Comparison of ENCODE assay signal across 23 mouse cellular contexts in genomic region chr2:153523656-153524055, GRCm38 (mm10). TPM values are rescaled to one million over a fixed set of nuclear protein-coding genes. Genes with fewer than 3 reads are reported as not detected.
DNase-seq lines count a peak whose midpoint lies in the region; ATAC-seq and TF ChIP-seq lines count a peak whose summit lies in the region.
"Had no signal": no experiment of that assay in that cellular context is flagged by ENCODE, and none has a peak within 500 bp of the region (broad histone marks: within the 10 kb centered on the region; RNA-seq: fewer than 3 reads in every experiment).

No protein-coding gene starts in this region.

- H3K4me3 ChIP-seq in heart, embryonic 10.5 days, result no peak overlapping the region
- no peak overlapping the region for H3K4me3 ChIP-seq in hindbrain, embryonic 13.5 days
- H3K4me3 ChIP-seq in hindbrain, postnatal 0 days (ENCODE audit: low read length), result no peak overlapping the region
- H3K4me3 ChIP-seq: embryonic facial prominence, embryonic 12.5 days; kidney, embryonic 15.5 days had no signal

- no peaks in the 10 kb centered on the region; the same call in 1 of the 2 replicates for H3K9me3 ChIP-seq in heart, embryonic 10.5 days
- H3K9me3 ChIP-seq in hindbrain, embryonic 13.5 days, result no peaks in the 10 kb centered on the region
- no peaks in the 10 kb centered on the region for H3K9me3 ChIP-seq in hindbrain, postnatal 0 days (ENCODE audit: low read length)
- H3K9me3 ChIP-seq: embryonic facial prominence, embryonic 12.5 days; kidney, embryonic 15.5 days had no signal

- H3K9ac ChIP-seq in hindbrain, embryonic 13.5 days, result no peak overlapping the region
- no peak overlapping the region for H3K9ac ChIP-seq in hindbrain, postnatal 0 days (replicated peaks; ENCODE audit: low read length)
- H3K9ac ChIP-seq: embryonic facial prominence, embryonic 12.5 days; kidney, embryonic 15.5 days had no signal

- no peak for DNase-seq in heart, embryonic 10.5 days (ENCODE audit: low spot score)
- no peak for DNase-seq in heart, postnatal 25 days (ENCODE audit: low spot score)
- DNase-seq in hindbrain, postnatal 0 days (ENCODE audit: low spot score), result no peak
- DNase-seq in ZHBTc4 (ENCODE audit: low read depth, low spot score), result peak; percentile 26
- DNase-seq in thymus, postnatal 10 days (ENCODE audit: low spot score in 2 of 2), result peak; percentile 62 to 66
- no peak for DNase-seq in ovary, postnatal 10 days (ENCODE audit: low spot score)
- no peak for DNase-seq in right cerebral cortex, adult 2 months (ENCODE audit: low spot score in 2 of 2)
- DNase-seq: adrenal gland, adult 8-10 months; cerebellum, adult 2 months; gastrocnemius, postnatal 10 days had no signal

- no peak overlapping the region for H3K4me2 ChIP-seq in hindbrain, embryonic 13.5 days
- no peak overlapping the region for H3K4me2 ChIP-seq in hindbrain, postnatal 0 days (ENCODE audit: low read depth, low read length)
- H3K4me2 ChIP-seq: embryonic facial prominence, embryonic 12.5 days; kidney, embryonic 15.5 days had no signal

- no peak for TF ChIP-seq CTCF in hindbrain, postnatal 0 days (IDR thresholded peaks at IDR 0.05; ENCODE audit: low read depth)

- no peaks in the 10 kb centered on the region for H3K36me3 ChIP-seq in heart, embryonic 10.5 days
- H3K36me3 ChIP-seq in hindbrain, embryonic 13.5 days, result no peaks in the 10 kb centered on the region
- no peaks in the 10 kb centered on the region for H3K36me3 ChIP-seq in hindbrain, postnatal 0 days (ENCODE audit: insufficient read depth, low read length)
- H3K36me3 ChIP-seq: embryonic facial prominence, embryonic 12.5 days; kidney, embryonic 15.5 days had no signal

- intact Hi-C loops in heart, postnatal 25 days (cut with DNase I), result no loop called here

- peak overlapping the region; percentile 77 for H3K27ac ChIP-seq in heart, embryonic 10.5 days
- peak overlapping the region; percentile 30 for H3K27ac ChIP-seq in hindbrain, embryonic 13.5 days
- no peak overlapping the region for H3K27ac ChIP-seq in hindbrain, postnatal 0 days
- H3K27ac ChIP-seq: embryonic facial prominence, embryonic 12.5 days; kidney, embryonic 15.5 days had no signal

- 83% methylated on average over 12 of the region's 12 CpGs for WGBS in heart, embryonic 10.5 days
- 88% methylated on average over 12 of the region's 12 CpGs for WGBS in hindbrain, embryonic 13.5 days
- WGBS in hindbrain, postnatal 0 days, result 79% methylated on average over 12 of the region's 12 CpGs

- peaks cover 94% of the 10 kb centered on the region for H3K4me1 ChIP-seq in heart, embryonic 10.5 days
- peaks cover 72% of the 10 kb centered on the region for H3K4me1 ChIP-seq in hindbrain, embryonic 13.5 days (replicated peaks)
- peaks cover 15% of the 10 kb centered on the region; the same call in 1 of the 2 replicates for H3K4me1 ChIP-seq in hindbrain, postnatal 0 days (ENCODE audit: insufficient read depth, low read length)

- peaks cover 10% of the 10 kb centered on the region for H3K27me3 ChIP-seq in heart, embryonic 10.5 days (ENCODE audit: insufficient read depth, poor library complexity, severe bottlenecking)
- H3K27me3 ChIP-seq in hindbrain, embryonic 13.5 days, result 0 out of 2 replicates have a peak, but pooled peaks cover 3% of the 10 kb centered on the region
- H3K27me3 ChIP-seq in hindbrain, postnatal 0 days (ENCODE audit: insufficient read depth, low read length), result no peaks in the 10 kb centered on the region
- H3K27me3 ChIP-seq: CH12.LX had no signal

- ATAC-seq in hindbrain, embryonic 13.5 days (ENCODE audit: low FRiP score), result no peak
- no peak for ATAC-seq in hindbrain, postnatal 0 days
- ATAC-seq: midbrain, embryonic 16.5 days had no signal

RNA-seq across cellular contexts. Expression of gene Nol4l, which starts 6.1 kb away (rescaled TPM):
- polyA plus RNA-seq in heart, embryonic 10.5 days (2016; fragmentation: Nextera tagmentation; extraction: Ambion mirVana), result 20.8 and 21.4 TPM in 2 replicates
- 1 to 10 TPM; 4.4 TPM for total RNA-seq in heart, postnatal 25 days (2021)
- polyA plus RNA-seq in hindbrain, embryonic 13.5 days (2015; fragmentation: Nextera tagmentation; extraction: Ambion mirVana), result 42.4 and 43.8 TPM in 2 replicates
- 68.3 and 80.8 TPM in 2 replicates for total RNA-seq in hindbrain, postnatal 0 days (2014; rRNA removed)
- 23.7 and 24.2 TPM in 2 replicates for polyA plus RNA-seq in hindbrain, postnatal 0 days (2015; fragmentation: Nextera tagmentation; extraction: Ambion mirVana)

RNA-seq across cellular contexts. Expression of gene 4930404H24Rik, which starts 31.1 kb away (rescaled TPM):
- not detected in 2 replicates for polyA plus RNA-seq in heart, embryonic 10.5 days (2016; fragmentation: Nextera tagmentation; extraction: Ambion mirVana)
- total RNA-seq in heart, postnatal 25 days (2021), result not detected
- not detected in 2 replicates for polyA plus RNA-seq in hindbrain, embryonic 13.5 days (2015; fragmentation: Nextera tagmentation; extraction: Ambion mirVana)
- total RNA-seq in hindbrain, postnatal 0 days (2014; rRNA removed), result not detected in 2 replicates
- polyA plus RNA-seq in hindbrain, postnatal 0 days (2015; fragmentation: Nextera tagmentation; extraction: Ambion mirVana), result not detected in 2 replicates
- total RNA-seq: adrenal gland, adult 8-10 months; CH12.LX; common myeloid progenitor, adult 5-6 weeks; gastrocnemius, postnatal 10 days; heart, adult 8-10 months; layer of hippocampus, postnatal 25 days had no signal
- polyA plus RNA-seq: cerebellum, adult 2 months; embryonic facial prominence, embryonic 12.5 days; intestine, embryonic 14.5 days; kidney, embryonic 15.5 days; large intestine, adult 2 months; limb, embryonic 14.5 days; lung, embryonic 16.5 days; midbrain, embryonic 16.5 days; stomach, embryonic 14.5 days had no signal

Comparison
In these comparisons a context has a peak if more than half of its experiments do, and no peak if none do; other contexts are left out.
1. DNase-seq: peak in ZHBTc4 (single experiment) and thymus, postnatal 10 days (2 of 2); none in heart, embryonic 10.5 days (single experiment), heart, postnatal 25 days (single experiment), hindbrain, postnatal 0 days (single experiment), ovary, postnatal 10 days (single experiment) and right cerebral cortex, adult 2 months (0 of 2).